Mouse (Mus musculus): Measurements from ENCODE around the gene Nup133.

GRCm38 (mm10) chr8:123866971-123867370 is 82.1 kb downstream of the Nup133 start:
- TF ChIP-seq POLR2A (IDR thresholded peaks at IDR 0.05; ENCODE audit: low read depth, low read length) (no peak), CTCF (IDR thresholded peaks at IDR 0.05; ENCODE audit: extremely low read depth, insufficient read depth, insufficient read length, insufficient replicate concordance) (no peak)

Measured in spleen, adult 2 months (tissue).